Mouse (Mus musculus) T-helper 17 cell (primary cell): ENCODE results near the gene March9.

Experiments
- in situ Hi-C, 2 experiments: fragments of 300-600 bp; cut with MboI, MseI; formaldehyde crosslinking; loops; 1 replicate in 1 of 2; 2 replicates in 1 of 2; pipeline ENCODE4 v1.15.1; 2025; ENCODE audit warnings: high pct_unique_total_duplicates in 2 of 2

Gene March9

GRCm38 (mm10) chr10:127063239-127063872, 3.4 kb upstream of the March9 start, which contains the start of gene Cdk4:
Cdk4 (plus strand) TSS chr10:127063534.
- in situ Hi-C loops, result loop anchor here in 1 of 2 experiments (10.0 kb wide), 1 partner anchor 611 kb away; no protein-coding TSS in a partner anchor

- in situ Hi-C loops, result loop anchor here in 1 of 2 experiments (10.0 kb wide), 1 partner anchor 612 kb away; no protein-coding TSS in a partner anchor
Measured at GRCm38 (mm10) chr10:127062503-127062902, 2.5 kb upstream of the March9 start.

DNA sequence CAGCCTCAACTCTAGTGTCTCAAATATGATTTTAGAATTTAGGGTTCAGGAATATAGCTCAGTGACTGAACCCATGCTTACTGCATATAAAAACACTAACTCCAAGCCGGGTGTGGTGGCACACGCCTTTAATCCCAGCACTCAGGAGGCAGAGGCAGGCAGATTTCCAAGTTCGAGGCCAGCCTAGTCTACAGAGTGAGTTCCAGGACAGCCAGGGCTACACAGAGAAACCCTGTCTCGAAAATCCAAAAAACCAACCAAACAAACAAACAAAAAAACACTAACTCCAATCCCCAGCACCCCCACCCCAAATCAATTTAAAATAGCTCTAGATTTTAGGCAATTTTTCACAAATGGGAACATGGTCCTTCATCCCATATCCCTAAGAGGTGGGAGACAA, 2.1 kb upstream of the March9 start:
- in situ Hi-C loops, result loop anchor here in 1 of 2 experiments (10.0 kb wide), 1 partner anchor 613 kb away; no protein-coding TSS in a partner anchor

DNA sequence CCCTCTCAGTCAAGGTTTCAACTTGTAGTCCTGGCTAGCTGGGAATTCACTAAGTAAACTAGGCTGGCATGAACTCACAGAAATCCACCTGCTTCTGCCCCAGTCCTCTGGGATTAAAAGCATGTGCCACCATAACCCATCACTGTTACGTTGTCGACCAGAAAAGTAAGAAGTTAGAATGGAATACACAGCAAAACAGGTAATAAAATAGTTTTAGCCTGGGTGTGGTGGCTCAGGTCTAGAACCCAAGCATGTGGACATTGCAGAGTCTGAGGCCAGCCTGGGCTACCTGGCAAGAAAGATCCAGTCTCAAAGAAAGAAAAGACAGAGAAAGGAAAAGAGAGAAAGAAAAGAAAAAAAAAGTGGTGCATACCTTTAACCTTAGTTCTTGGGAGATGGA, 1.5 kb upstream of the March9 start:
- in situ Hi-C loops, result loop anchor here in 1 of 2 experiments (10.0 kb wide), 1 partner anchor 613 kb away; no protein-coding TSS in a partner anchor

DNA sequence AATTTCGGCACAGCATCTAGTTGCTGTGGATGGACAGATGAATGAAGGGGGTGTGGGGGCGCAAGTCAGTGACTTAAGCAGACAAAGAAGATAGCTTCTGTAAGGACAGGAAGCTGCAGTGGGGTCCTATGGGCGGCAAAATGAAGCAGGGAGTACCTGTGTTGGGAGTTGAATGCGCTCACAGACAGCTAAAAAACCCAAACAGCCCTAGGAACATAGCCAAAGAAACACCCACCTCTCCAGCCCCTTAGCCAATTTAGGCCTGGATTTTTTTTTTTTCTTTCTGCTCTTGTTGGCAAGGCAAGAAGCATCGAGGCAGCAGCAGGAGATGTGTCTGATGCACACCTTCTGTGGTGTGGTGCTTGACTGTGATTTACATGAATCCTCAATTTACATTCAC, 1.1 kb upstream of the March9 start:
- in situ Hi-C loops, result loop anchor here in 1 of 2 experiments (10.0 kb wide), 1 partner anchor 614 kb away; no protein-coding TSS in a partner anchor

GRCm38 (mm10) chr10:127059174-127059967, 613 bp downstream of the March9 start:
- in situ Hi-C loops, result no loop called here

DNA sequence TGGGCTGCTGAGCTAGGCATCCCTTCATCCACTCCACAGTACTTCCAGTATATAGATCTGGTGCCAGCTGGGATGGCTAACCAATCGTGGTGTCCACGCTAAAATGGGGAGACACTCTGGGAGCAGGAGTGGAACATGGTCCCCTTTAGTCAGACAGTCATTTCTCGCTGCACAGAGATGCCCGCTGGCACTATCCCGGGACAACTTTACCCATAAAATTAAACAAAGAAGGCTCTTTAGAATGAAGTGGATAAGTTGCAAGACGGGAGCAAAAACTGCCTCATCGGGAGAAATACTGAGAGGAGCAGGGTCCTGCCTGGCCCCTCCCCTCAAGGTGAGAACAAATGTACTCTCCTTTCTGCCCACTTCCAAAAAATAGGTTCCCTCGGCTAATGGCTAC, 1.3 kb downstream of the March9 start:
- in situ Hi-C loops, result no loop called here

- in situ Hi-C loops, result no loop called here
Measured at GRCm38 (mm10) chr10:127058161-127058560, 1.8 kb downstream of the March9 start.

DNA sequence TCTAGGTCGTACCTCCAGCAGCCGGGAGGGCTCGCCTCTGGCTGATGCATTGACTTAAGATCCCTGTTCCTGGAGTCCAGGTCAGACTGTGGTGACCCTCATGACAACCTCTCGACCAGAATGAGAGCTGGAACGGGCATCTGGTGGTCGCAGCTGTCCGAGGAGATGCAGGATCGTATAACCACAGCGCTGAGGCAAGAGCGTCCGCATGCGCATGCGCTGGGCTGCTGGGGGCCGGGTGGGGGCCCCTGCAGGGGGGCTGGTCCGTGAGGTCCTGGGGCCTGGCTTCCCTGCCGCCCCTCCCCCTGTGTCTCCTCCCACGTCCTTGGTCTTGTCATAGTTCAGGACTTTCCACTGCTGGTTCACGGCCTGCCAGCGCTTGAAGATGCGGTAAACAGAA, 3.5 kb downstream of the March9 start:
- in situ Hi-C loops, result no loop called here

- in situ Hi-C loops, result no loop called here
Measured at GRCm38 (mm10) chr10:127055406-127055805, 4.6 kb downstream of the March9 start.

DNA sequence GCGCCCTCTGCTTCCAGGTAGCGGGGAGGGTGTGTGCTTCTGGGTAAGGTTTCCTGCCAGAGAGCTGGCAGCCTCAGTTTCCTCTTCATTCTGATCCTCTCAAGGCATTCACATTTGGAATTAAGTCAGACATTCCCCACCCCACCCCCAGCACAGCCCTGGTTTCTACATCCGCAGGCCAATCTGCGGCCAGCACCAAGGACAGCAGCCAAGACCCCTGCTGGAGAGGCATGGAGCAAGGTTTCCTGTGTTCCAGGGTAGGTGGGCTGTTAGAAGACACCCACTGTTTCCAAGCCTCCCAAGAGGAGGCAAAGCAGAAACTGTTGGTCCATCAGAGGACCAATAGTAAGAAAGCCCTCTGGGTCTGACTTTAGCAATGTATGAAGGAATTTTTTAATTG, 5.3 kb downstream of the March9 start:
- in situ Hi-C loops, result no loop called here

GRCm38 (mm10) chr10:127050119-127050474, 9.9 kb downstream of the March9 start:
- in situ Hi-C loops, result no loop called here

DNA sequence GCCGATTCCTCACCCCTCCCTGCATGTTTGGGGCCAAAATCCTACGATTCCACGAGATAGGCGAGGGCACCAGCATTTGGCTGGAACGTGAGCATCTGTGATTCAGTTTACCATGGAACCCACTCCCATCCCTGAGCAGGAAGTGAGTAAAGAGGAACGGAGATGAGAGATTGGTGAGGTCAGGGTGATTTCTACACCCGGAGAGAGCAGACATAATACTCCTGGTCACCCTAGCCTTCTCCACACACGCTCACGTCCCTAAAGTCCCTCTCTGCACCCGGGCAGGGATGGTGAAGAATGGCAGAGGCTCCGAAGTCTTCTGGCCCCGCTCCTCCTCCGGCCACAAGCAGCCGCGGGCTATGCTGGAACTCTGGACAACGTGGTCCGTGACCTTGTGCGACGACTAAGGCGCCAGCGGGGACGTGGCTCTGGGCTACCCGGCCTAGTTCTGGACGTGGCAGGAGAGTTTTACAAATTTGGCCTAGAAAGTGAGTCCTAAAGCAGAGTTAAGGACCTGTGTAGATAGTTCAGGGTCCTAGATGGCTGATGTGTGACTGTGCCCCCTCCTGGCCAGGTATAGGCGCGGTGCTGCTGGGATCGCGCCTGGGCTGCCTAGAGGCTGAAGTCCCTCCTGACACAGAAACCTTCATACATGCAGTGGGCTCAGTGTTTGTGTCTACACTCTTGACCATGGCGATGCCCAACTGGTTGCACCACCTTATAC, 10.4 kb downstream of the March9 start:
- in situ Hi-C loops, result no loop called here

GRCm38 (mm10) chr10:127048608-127049394, 11.2 kb downstream of the March9 start:
- in situ Hi-C loops, result no loop called here

DNA sequence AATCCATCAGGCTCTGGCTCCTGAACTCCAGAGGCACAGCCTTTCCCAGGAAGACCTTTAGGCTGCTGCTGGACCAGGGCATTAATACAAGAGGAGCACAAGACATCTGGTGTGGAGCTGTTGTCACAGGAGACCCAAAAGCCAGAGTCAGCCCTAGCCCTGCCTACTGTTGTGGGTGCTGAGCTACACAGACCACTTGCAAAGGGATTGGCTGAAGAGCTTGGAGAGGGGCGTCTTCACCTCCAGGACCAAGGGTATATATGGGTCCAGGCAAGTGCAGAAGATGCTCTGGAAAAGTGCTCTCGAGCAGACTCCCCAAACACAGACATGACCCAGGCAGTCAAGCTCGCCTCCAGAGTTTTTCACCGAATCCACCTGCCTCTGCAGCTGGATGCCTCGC, 12.0 kb downstream of the March9 start, which contains the start of gene Cyp27b1:
Gene Cyp27b1, plus strand, starts transcription at position 297 of the 400 bp plus-strand sequence.
- in situ Hi-C loops, result no loop called here

GRCm38 (mm10) chr10:127043187-127043586, 16.8 kb downstream of the March9 start:
- in situ Hi-C loops, result no loop called here

DNA sequence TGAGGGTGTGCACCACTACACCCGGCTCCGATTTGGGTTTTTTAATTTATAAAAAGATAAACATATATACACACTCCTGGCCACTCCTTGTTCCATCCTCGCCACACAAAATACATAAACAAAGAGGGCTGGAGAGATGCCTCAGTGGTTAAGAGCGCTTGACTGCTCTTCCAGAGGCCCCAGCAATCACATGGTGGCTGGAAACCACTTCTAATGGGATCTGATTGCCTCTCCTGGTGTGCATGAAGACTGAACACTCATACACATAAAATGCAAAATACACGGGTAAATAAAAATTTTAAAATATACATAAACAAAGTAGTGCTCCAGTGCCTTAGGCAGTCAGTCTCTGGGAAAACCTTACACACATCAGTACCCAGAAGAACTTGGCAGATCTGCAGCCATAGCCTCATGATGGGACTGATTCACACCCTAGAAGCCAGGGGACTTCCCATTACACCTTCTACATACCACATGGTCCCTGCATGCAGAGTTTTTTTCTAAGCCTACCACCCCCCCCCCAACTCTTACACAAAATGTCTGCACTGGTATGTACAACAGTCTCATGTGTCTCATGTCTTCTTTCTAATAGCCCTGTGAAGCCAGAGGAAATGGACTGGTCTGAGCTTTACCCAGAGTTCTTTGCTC, 17.4 kb downstream of the March9 start:
- in situ Hi-C loops, result no loop called here

- in situ Hi-C loops, result no loop called here
Measured at GRCm38 (mm10) chr10:127041774-127042338, 18.1 kb downstream of the March9 start.

DNA sequence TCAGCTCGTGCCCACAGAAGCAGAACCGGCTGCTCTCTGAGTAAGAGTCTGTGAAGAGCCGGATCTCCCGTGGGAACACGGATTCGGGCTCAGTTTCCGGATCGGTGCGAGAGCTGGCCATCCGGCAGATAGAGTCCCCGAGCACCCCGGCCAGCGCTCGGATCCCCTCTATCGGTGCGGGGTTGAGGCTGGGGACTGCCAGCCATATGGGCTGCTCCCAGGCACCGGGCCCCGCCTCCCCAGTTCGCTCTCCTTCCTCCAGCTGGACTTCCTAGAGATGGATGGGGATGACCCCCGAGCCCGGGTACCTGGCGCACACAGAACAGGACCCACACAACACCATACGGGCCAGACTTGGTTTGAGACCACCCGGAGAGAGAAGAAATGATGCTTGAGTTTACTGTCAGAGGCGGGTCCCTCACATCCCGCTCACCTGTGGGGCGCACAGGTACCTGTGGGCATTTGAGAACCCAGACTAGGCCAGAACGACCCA, 18.7 kb downstream of the March9 start, which contains the start of the genes Mettl1 and Eef1akmt3:
Gene Mettl1, plus strand, starts transcription at position 141 of the 493 bp plus-strand sequence.
Gene Eef1akmt3, minus strand, starts transcription at position 240 of the 493 bp plus-strand sequence.
- in situ Hi-C loops, result no loop called here
